Mouse (Mus musculus): ENCODE results near the gene Mpdz.

DNA sequence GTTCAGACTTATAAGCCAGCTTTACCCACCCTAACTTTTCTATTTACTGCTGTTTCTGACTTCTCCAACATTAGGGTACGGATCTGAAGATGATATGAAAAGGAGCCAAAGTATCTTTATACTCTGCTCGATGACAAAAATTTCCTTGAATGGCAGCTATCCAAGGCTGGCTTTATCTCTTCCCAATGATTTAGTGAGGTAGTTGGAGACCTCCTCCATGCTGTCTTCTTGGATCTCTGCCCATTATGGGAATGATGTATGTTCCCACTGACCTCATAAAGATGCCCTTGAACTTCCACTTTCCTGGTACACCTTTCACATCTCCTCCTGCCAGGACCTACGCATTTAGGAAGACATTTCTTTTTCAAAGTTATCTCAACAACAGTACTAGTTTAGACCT lies 11.2 kb upstream of the Mpdz start:
- no peak for TF ChIP-seq CTCF (IDR thresholded peaks at IDR 0.05; ENCODE audit: insufficient read depth, low read length)
- no peak for TF ChIP-seq POLR2A (IDR thresholded peaks at IDR 0.05; ENCODE audit: borderline replicate concordance, extremely low read depth, low read depth, low read length)
